In genomic region chr10:84909021-84909801, GRCm38 (mm10) we compare ENCODE assay signal across 9 mouse cellular contexts. TPM values are rescaled to one million over a fixed set of nuclear protein-coding genes. Genes with fewer than 3 reads are reported as not detected.
DNase-seq lines count a peak whose midpoint lies in the region; ATAC-seq and TF ChIP-seq lines count a peak whose summit lies in the region.
"Had no signal": no experiment of that assay in that cellular context is flagged by ENCODE, and none has a peak within 500 bp of the region (broad histone marks: within the 10 kb centered on the region; RNA-seq: fewer than 3 reads in every experiment).

No protein-coding gene starts in this region.

- no peak for TF ChIP-seq CTCF in forebrain, postnatal 0 days (IDR thresholded peaks at IDR 0.05; ENCODE audit: low read depth)
- TF ChIP-seq CTCF in left cerebral cortex, adult 2 months (IDR thresholded peaks at IDR 0.05), result no peak
- no peak for TF ChIP-seq CTCF in gastrocnemius, adult 2 months (IDR thresholded peaks at IDR 0.05)

- no peak overlapping the region for H3K9ac ChIP-seq in forebrain, embryonic 16.5 days (replicated peaks; ENCODE audit: low read depth, low read length)
- no peak overlapping the region for H3K9ac ChIP-seq in forebrain, postnatal 0 days

- intact Hi-C loops in left cerebral cortex, adult 2 months (cut with DNase I), result loop anchor here (5.0 kb wide), 1 partner anchor 197 kb away; no protein-coding TSS in a partner anchor
- intact Hi-C loops in gastrocnemius, adult 2 months (cut with DNase I), result no loop called here

- H3K27ac ChIP-seq in forebrain, embryonic 16.5 days (ENCODE audit: low read length), result no peak overlapping the region
- H3K27ac ChIP-seq in forebrain, postnatal 0 days (ENCODE audit: low read depth, low read length), result no peak overlapping the region
- peak overlapping the region; percentile 74 for H3K27ac ChIP-seq in left cerebral cortex, adult 2 months
- no peak overlapping the region for H3K27ac ChIP-seq in gastrocnemius, adult 2 months

- H3K27me3 ChIP-seq in forebrain, embryonic 16.5 days (replicated peaks; ENCODE audit: control insufficient read depth, insufficient read depth, low read length), result no peaks in the 10 kb centered on the region
- no peaks in the 10 kb centered on the region for H3K27me3 ChIP-seq in forebrain, postnatal 0 days (ENCODE audit: insufficient read depth, low read length)

- no peak overlapping the region for H3K4me3 ChIP-seq in forebrain, embryonic 16.5 days (replicated peaks; ENCODE audit: low read length)
- no peak overlapping the region for H3K4me3 ChIP-seq in forebrain, postnatal 0 days (ENCODE audit: low read depth, low read length)
- H3K4me3 ChIP-seq in left cerebral cortex, adult 2 months, result no peak overlapping the region
- H3K4me3 ChIP-seq in gastrocnemius, adult 2 months, result no peak overlapping the region
- H3K4me3 ChIP-seq: megakaryocyte, embryonic 14.5 days had no signal

- 62% methylated on average over 17 of the region's 17 CpGs for WGBS in forebrain, embryonic 16.5 days
- 68% methylated on average over 17 of the region's 17 CpGs for WGBS in forebrain, postnatal 0 days

- no peaks in the 10 kb centered on the region for H3K36me3 ChIP-seq in forebrain, embryonic 16.5 days (ENCODE audit: control insufficient read depth, insufficient read depth)
- no peaks in the 10 kb centered on the region for H3K36me3 ChIP-seq in forebrain, postnatal 0 days (ENCODE audit: insufficient read depth)

- H3K9me3 ChIP-seq in forebrain, embryonic 16.5 days (ENCODE audit: control insufficient read depth, low read length), result no peaks in the 10 kb centered on the region
- H3K9me3 ChIP-seq in forebrain, postnatal 0 days (ENCODE audit: low read length), result no peaks in the 10 kb centered on the region
- H3K9me3 ChIP-seq: megakaryocyte, embryonic 14.5 days had no signal

- H3K4me1 ChIP-seq in forebrain, embryonic 16.5 days (replicated peaks; ENCODE audit: control insufficient read depth, insufficient read depth, low read length), result peaks cover 6% of the 10 kb centered on the region; the same call in 1 of the 2 replicates
- no peaks in the 10 kb centered on the region for H3K4me1 ChIP-seq in forebrain, postnatal 0 days (ENCODE audit: insufficient read depth)

- no peak overlapping the region for H3K4me2 ChIP-seq in forebrain, embryonic 16.5 days (ENCODE audit: low read length)
- no peak overlapping the region for H3K4me2 ChIP-seq in forebrain, postnatal 0 days (ENCODE audit: low read depth)

- ATAC-seq in forebrain, embryonic 16.5 days, result peak; percentile 26; the same call in 1 of the 2 replicates
- no peak for ATAC-seq in forebrain, postnatal 0 days

- no peak for DNase-seq in forebrain, postnatal 0 days
- peak; percentile 6 for DNase-seq in urinary bladder, adult 2 months (ENCODE audit: low spot score)
- no peak for DNase-seq in urinary bladder, postnatal 14 days (ENCODE audit: low spot score)
- DNase-seq in left cerebral cortex, adult 2 months (ENCODE audit: extremely low spot score in 1 of 2, low spot score in 2 of 2), result peak; percentile 52 to 59
- no peak for DNase-seq in kidney, adult 9 months
- DNase-seq in liver, result no peak
- DNase-seq in gastrocnemius, adult 2 months, result no peak

RNA-seq across cellular contexts. Expression of gene Ric8b, which starts 8.2 kb away (rescaled TPM):
- 46.7 and 48.4 TPM in 2 replicates for polyA plus RNA-seq in forebrain, embryonic 16.5 days (2015; fragmentation: Nextera tagmentation; extraction: Ambion mirVana)
- total RNA-seq in forebrain, postnatal 0 days (2014; rRNA removed), result 48.2 and 63.8 TPM in 2 replicates
- 20.2 and 31.5 TPM in 2 replicates for polyA plus RNA-seq in forebrain, postnatal 0 days (2015; fragmentation: Nextera tagmentation; extraction: Ambion mirVana)
- 21.7 and 23.7 TPM in 2 replicates for polyA plus RNA-seq in urinary bladder, adult 2 months (2012; rRNA removed)
- 10 to 100 TPM; 57.5 to 57.7 TPM for total RNA-seq in left cerebral cortex, adult 2 months (2021)
- 10 to 100 TPM; 35.5 to 54.4 TPM for total RNA-seq in gastrocnemius, adult 2 months (2021)

Comparison
In these comparisons a context has a peak if more than half of its experiments do, and no peak if none do; other contexts are left out.
1. DNase-seq: peak in urinary bladder, adult 2 months (single experiment) and left cerebral cortex, adult 2 months (2 of 2); none in forebrain, postnatal 0 days (single experiment), urinary bladder, postnatal 14 days (single experiment), kidney, adult 9 months (single experiment), liver (single experiment) and gastrocnemius, adult 2 months (single experiment).